Mouse (Mus musculus): Measurements from ENCODE around the gene Gpx2.

GRCm38 (mm10) chr12:76798008-76798720, 2.8 kb upstream of the Gpx2 start:
- no peak for TF ChIP-seq CTCF (IDR thresholded peaks at IDR 0.05)
- no peak for TF ChIP-seq POLR2A (IDR thresholded peaks at IDR 0.05; ENCODE audit: insufficient read depth, low read depth, low read length)

Data from heart, adult 2 months (tissue).